Comparison of ENCODE assay signal across 12 mouse cellular contexts in the genomic region with DNA sequence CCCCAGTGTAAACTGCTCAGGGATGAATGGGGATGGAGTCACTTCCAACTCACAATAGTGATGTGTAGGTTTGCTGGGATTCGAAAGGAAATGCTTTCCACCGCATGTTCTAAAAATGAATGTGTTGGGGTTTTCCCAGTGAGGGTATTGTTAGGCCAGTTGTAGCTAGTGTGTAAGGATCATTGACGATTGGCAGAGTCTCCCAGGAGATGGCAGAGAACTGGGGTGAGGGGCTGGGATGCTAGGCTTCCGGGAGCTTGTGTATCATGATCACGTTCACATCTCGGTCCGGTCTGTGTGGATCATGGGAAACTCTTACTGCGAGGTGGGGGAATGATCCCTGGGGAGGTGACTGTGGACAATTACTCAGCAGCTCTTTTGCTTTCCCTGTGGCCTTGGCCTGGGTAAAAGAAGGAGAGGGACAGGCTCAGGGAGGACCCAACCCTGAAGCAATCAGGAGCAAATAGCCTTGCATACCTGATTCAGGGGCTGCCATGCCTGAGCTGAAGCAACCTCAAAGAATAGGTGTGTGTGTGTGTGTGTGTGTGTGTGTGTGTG. TPM values are rescaled to one million over a fixed set of nuclear protein-coding genes. Genes with fewer than 3 reads are reported as not detected.
DNase-seq lines count a peak whose midpoint lies in the region; ATAC-seq lines count a peak whose summit lies in the region.
"Had no signal": no experiment of that assay in that cellular context is flagged by ENCODE, and none has a peak within 500 bp of the region (broad histone marks: within the 10 kb centered on the region; RNA-seq: fewer than 3 reads in every experiment).

No protein-coding gene starts in this region.

- peak overlapping the region; percentile 64; the same call in 1 of the 2 replicates for H3K27ac ChIP-seq in heart, embryonic 10.5 days
- no peak overlapping the region for H3K27ac ChIP-seq in heart, embryonic 11.5 days (ENCODE audit: low read depth, low read length)
- peak overlapping the region; percentile 78 for H3K27ac ChIP-seq in embryonic facial prominence, embryonic 10.5 days (replicated peaks)
- peak overlapping the region; percentile 24; the same call in 1 of the 2 replicates for H3K27ac ChIP-seq in hindbrain, embryonic 14.5 days
- peak overlapping the region; percentile 61 for H3K27ac ChIP-seq in midbrain, embryonic 15.5 days
- H3K27ac ChIP-seq: layer of hippocampus, adult 2 months; liver, embryonic 13.5 days; stomach, embryonic 15.5 days had no signal

- no peak overlapping the region for H3K4me3 ChIP-seq in heart, embryonic 10.5 days
- no peak overlapping the region for H3K4me3 ChIP-seq in heart, embryonic 11.5 days (ENCODE audit: low read depth, low read length)
- no peak overlapping the region for H3K4me3 ChIP-seq in embryonic facial prominence, embryonic 10.5 days
- no peak overlapping the region for H3K4me3 ChIP-seq in hindbrain, embryonic 14.5 days (replicated peaks; ENCODE audit: low read length)
- no peak overlapping the region for H3K4me3 ChIP-seq in midbrain, embryonic 15.5 days
- H3K4me3 ChIP-seq: layer of hippocampus, adult 2 months; liver, embryonic 13.5 days; stomach, embryonic 15.5 days had no signal

- DNase-seq in heart, embryonic 10.5 days (ENCODE audit: low spot score) = no peak
- no peak for DNase-seq in embryonic facial prominence, embryonic 10.5 days (ENCODE audit: low spot score)
- DNase-seq in hindbrain, embryonic 14.5 days (ENCODE audit: low spot score) = no peak
- no peak for DNase-seq in thymus, postnatal 14 days
- DNase-seq in testis, postnatal 10 days (ENCODE audit: low spot score) = no peak
- no peak for DNase-seq in embryo, embryonic 9.5 days (ENCODE audit: extremely low spot score)
- DNase-seq: cerebellum, adult 9-10 months; liver, embryonic 13.5 days had no signal

- no peak for ATAC-seq in heart, embryonic 11.5 days (replicated peaks; ENCODE audit: insufficient number of reproducible peaks, low FRiP score, low TSS enrichment)
- ATAC-seq in hindbrain, embryonic 14.5 days (ENCODE audit: low FRiP score) = peak; percentile 32
- peak; percentile 8 for ATAC-seq in midbrain, embryonic 15.5 days (replicated peaks)

- no peak overlapping the region for H3K4me2 ChIP-seq in heart, embryonic 11.5 days
- no peak overlapping the region for H3K4me2 ChIP-seq in hindbrain, embryonic 14.5 days (replicated peaks)
- H3K4me2 ChIP-seq in midbrain, embryonic 15.5 days = no peak overlapping the region
- H3K4me2 ChIP-seq: liver, embryonic 13.5 days; stomach, embryonic 15.5 days had no signal

- H3K9ac ChIP-seq in heart, embryonic 11.5 days (ENCODE audit: low read depth, low read length) = no peak overlapping the region
- no peak overlapping the region for H3K9ac ChIP-seq in hindbrain, embryonic 14.5 days
- H3K9ac ChIP-seq in midbrain, embryonic 15.5 days = no peak overlapping the region
- H3K9ac ChIP-seq: liver, embryonic 13.5 days; stomach, embryonic 15.5 days had no signal

- peaks cover 22% of the 10 kb centered on the region; the same call in 1 of the 2 replicates for H3K27me3 ChIP-seq in heart, embryonic 10.5 days (ENCODE audit: insufficient read depth, poor library complexity, severe bottlenecking)
- no peaks in the 10 kb centered on the region for H3K27me3 ChIP-seq in heart, embryonic 11.5 days (ENCODE audit: control insufficient read depth, insufficient read depth, low read length)
- peaks cover 8% of the 10 kb centered on the region; the same call in 1 of the 2 replicates for H3K27me3 ChIP-seq in embryonic facial prominence, embryonic 10.5 days (replicated peaks; ENCODE audit: low read depth, poor library complexity, severe bottlenecking)
- H3K27me3 ChIP-seq in hindbrain, embryonic 14.5 days (ENCODE audit: control insufficient read depth, insufficient read depth, low read length) = no peaks in the 10 kb centered on the region
- H3K27me3 ChIP-seq in midbrain, embryonic 15.5 days (replicated peaks) = no peaks in the 10 kb centered on the region
- H3K27me3 ChIP-seq: liver, embryonic 13.5 days; stomach, embryonic 15.5 days had no signal

- no peaks in the 10 kb centered on the region for H3K36me3 ChIP-seq in heart, embryonic 10.5 days
- H3K36me3 ChIP-seq in heart, embryonic 11.5 days (ENCODE audit: control insufficient read depth, insufficient read depth, low read length) = no peaks in the 10 kb centered on the region
- no peaks in the 10 kb centered on the region for H3K36me3 ChIP-seq in embryonic facial prominence, embryonic 10.5 days (replicated peaks)
- no peaks in the 10 kb centered on the region for H3K36me3 ChIP-seq in hindbrain, embryonic 14.5 days (replicated peaks; ENCODE audit: control insufficient read depth, insufficient read depth)
- H3K36me3 ChIP-seq in midbrain, embryonic 15.5 days (replicated peaks) = no peaks in the 10 kb centered on the region
- H3K36me3 ChIP-seq: liver, embryonic 13.5 days; stomach, embryonic 15.5 days had no signal

- no peaks in the 10 kb centered on the region for H3K9me3 ChIP-seq in heart, embryonic 10.5 days
- H3K9me3 ChIP-seq in heart, embryonic 11.5 days (replicated peaks; ENCODE audit: control insufficient read depth, low read length) = no peaks in the 10 kb centered on the region
- H3K9me3 ChIP-seq in embryonic facial prominence, embryonic 10.5 days = no peaks in the 10 kb centered on the region
- no peaks in the 10 kb centered on the region for H3K9me3 ChIP-seq in hindbrain, embryonic 14.5 days (ENCODE audit: control insufficient read depth, low read length)
- H3K9me3 ChIP-seq in midbrain, embryonic 15.5 days = no peaks in the 10 kb centered on the region
- H3K9me3 ChIP-seq: liver, embryonic 13.5 days; stomach, embryonic 15.5 days had no signal

- peaks cover 38% of the 10 kb centered on the region for H3K4me1 ChIP-seq in heart, embryonic 10.5 days
- peaks cover 12% of the 10 kb centered on the region for H3K4me1 ChIP-seq in heart, embryonic 11.5 days (ENCODE audit: control insufficient read depth, insufficient read depth, low read length)
- H3K4me1 ChIP-seq in embryonic facial prominence, embryonic 10.5 days = peaks cover 63% of the 10 kb centered on the region
- H3K4me1 ChIP-seq in hindbrain, embryonic 14.5 days (replicated peaks; ENCODE audit: control insufficient read depth, insufficient read depth, low read length) = peaks cover 19% of the 10 kb centered on the region
- H3K4me1 ChIP-seq in midbrain, embryonic 15.5 days = peaks cover 27% of the 10 kb centered on the region
- H3K4me1 ChIP-seq: liver, embryonic 13.5 days had no signal

- WGBS in heart, embryonic 10.5 days = 63% methylated on average over 8 of the region's 8 CpGs
- WGBS in heart, embryonic 11.5 days (ENCODE audit: insufficient replicate concordance) = 65% methylated on average over 8 of the region's 8 CpGs
- 54% methylated on average over 8 of the region's 8 CpGs for WGBS in embryonic facial prominence, embryonic 10.5 days
- WGBS in hindbrain, embryonic 14.5 days = 29% methylated on average over 8 of the region's 8 CpGs
- WGBS in midbrain, embryonic 15.5 days = 23% methylated on average over 8 of the region's 8 CpGs

RNA-seq across cellular contexts. Expression of gene Rgs16, which starts 37.2 kb away (rescaled TPM):
- polyA plus RNA-seq in heart, embryonic 10.5 days (2016; fragmentation: Nextera tagmentation; extraction: Ambion mirVana) = 2.6 and 2.9 TPM in 2 replicates
- 1.0 and 1.7 TPM in 2 replicates for polyA plus RNA-seq in heart, embryonic 11.5 days (2014; fragmentation: Nextera tagmentation; extraction: Ambion mirVana)
- polyA plus RNA-seq in embryonic facial prominence, embryonic 10.5 days (2016; fragmentation: Nextera tagmentation; extraction: Ambion mirVana) = 7.9 and 9.5 TPM in 2 replicates
- 6.5 and 6.8 TPM in 2 replicates for polyA plus RNA-seq in hindbrain, embryonic 14.5 days (2014; fragmentation: Nextera tagmentation; extraction: Ambion mirVana)
- 20.7 and 24.0 TPM in 2 replicates for polyA plus RNA-seq in midbrain, embryonic 15.5 days (2015; fragmentation: Nextera tagmentation; extraction: Ambion mirVana)

RNA-seq across cellular contexts. Expression of gene Rnasel, which starts 46.3 kb away (rescaled TPM):
- polyA plus RNA-seq in heart, embryonic 10.5 days (2016; fragmentation: Nextera tagmentation; extraction: Ambion mirVana) = 4.4 and 6.8 TPM in 2 replicates
- polyA plus RNA-seq in heart, embryonic 11.5 days (2014; fragmentation: Nextera tagmentation; extraction: Ambion mirVana) = 9.3 and 9.7 TPM in 2 replicates
- 8.0 and 9.5 TPM in 2 replicates for polyA plus RNA-seq in embryonic facial prominence, embryonic 10.5 days (2016; fragmentation: Nextera tagmentation; extraction: Ambion mirVana)
- 37.2 and 40.9 TPM in 2 replicates for polyA plus RNA-seq in hindbrain, embryonic 14.5 days (2014; fragmentation: Nextera tagmentation; extraction: Ambion mirVana)
- polyA plus RNA-seq in midbrain, embryonic 15.5 days (2015; fragmentation: Nextera tagmentation; extraction: Ambion mirVana) = 47.9 and 48.3 TPM in 2 replicates

RNA-seq across cellular contexts. Expression of gene Rgs8, which starts 50.1 kb away (rescaled TPM):
- 0.54 and 0.55 TPM in 2 replicates for polyA plus RNA-seq in heart, embryonic 10.5 days (2016; fragmentation: Nextera tagmentation; extraction: Ambion mirVana)
- polyA plus RNA-seq in heart, embryonic 11.5 days (2014; fragmentation: Nextera tagmentation; extraction: Ambion mirVana) = 0.27 and 0.49 TPM in 2 replicates
- polyA plus RNA-seq in embryonic facial prominence, embryonic 10.5 days (2016; fragmentation: Nextera tagmentation; extraction: Ambion mirVana) = 2.3 and 2.6 TPM in 2 replicates
- 16.4 and 19.7 TPM in 2 replicates for polyA plus RNA-seq in hindbrain, embryonic 14.5 days (2014; fragmentation: Nextera tagmentation; extraction: Ambion mirVana)
- 42.0 and 46.9 TPM in 2 replicates for polyA plus RNA-seq in midbrain, embryonic 15.5 days (2015; fragmentation: Nextera tagmentation; extraction: Ambion mirVana)
